Mouse (Mus musculus) kidney, postnatal 25 days (tissue): ENCODE measurements around the gene Ccdc183.

Experiments used
- DNase-seq, 2 experiments: peaks; one replicate each; pipeline ENCODE4 v3.0.0; 2021; ENCODE audit warnings: mixed read lengths in 2 of 2

Ccdc183 gene

GRCm38 (mm10) chr2:25607761-25608622 is 9.5 kb downstream of the Ccdc183 start, which contains the start of gene Rabl6:
Rabl6 (minus strand) TSS chr2:25608521.
- DNase-seq, result peak; percentile 92 to 94

- no peak for DNase-seq
These were observed 15.0 kb downstream of the Ccdc183 start for GRCm38 (mm10) chr2:25602526-25602925.

- DNase-seq, result no peak
These were observed 17.4 kb downstream of the Ccdc183 start for GRCm38 (mm10) chr2:25600037-25600436.

- no peak for DNase-seq
These were observed 18.7 kb downstream of the Ccdc183 start for GRCm38 (mm10) chr2:25598749-25599148.

- DNase-seq, result no peak
These were observed 20.5 kb downstream of the Ccdc183 start for GRCm38 (mm10) chr2:25596765-25597510.

- DNase-seq, result peak in 1 of 2 experiments; percentile 60
These were observed 25.6 kb downstream of the Ccdc183 start for GRCm38 (mm10) chr2:25591863-25592262.

- DNase-seq, result no peak
These were observed 29.1 kb downstream of the Ccdc183 start for GRCm38 (mm10) chr2:25588227-25588907.

- DNase-seq, result no peak
These were observed 30.2 kb downstream of the Ccdc183 start for GRCm38 (mm10) chr2:25587290-25587689.

- no peak for DNase-seq
These were observed 31.9 kb downstream of the Ccdc183 start for GRCm38 (mm10) chr2:25585601-25586000.

- no peak for DNase-seq
These were observed 32.6 kb downstream of the Ccdc183 start for GRCm38 (mm10) chr2:25584856-25585255.

- DNase-seq, result no peak
These were observed 33.3 kb downstream of the Ccdc183 start for GRCm38 (mm10) chr2:25584152-25584551.

- DNase-seq, result no peak
These were observed 33.9 kb downstream of the Ccdc183 start for GRCm38 (mm10) chr2:25583571-25583970.

GRCm38 (mm10) chr2:25583120-25583481 is 34.4 kb downstream of the Ccdc183 start:
- DNase-seq, result no peak

GRCm38 (mm10) chr2:25582466-25583119 is 34.9 kb downstream of the Ccdc183 start:
- peak; percentile 39 to 69 for DNase-seq

GRCm38 (mm10) chr2:25581901-25582301 is 35.6 kb downstream of the Ccdc183 start:
- no peak for DNase-seq

- peak; percentile 34 to 68 for DNase-seq
These were observed 36.1 kb downstream of the Ccdc183 start, which contains the start of gene Ajm1 for GRCm38 (mm10) chr2:25581294-25581864. Ajm1 (minus strand) TSS chr2:25581757.

- DNase-seq, result peak in 1 of 2 experiments; percentile 54
These were observed 36.8 kb downstream of the Ccdc183 start for GRCm38 (mm10) chr2:25580621-25581101.

- peak; percentile 59 to 79 for DNase-seq
These were observed 37.6 kb downstream of the Ccdc183 start for GRCm38 (mm10) chr2:25579737-25580460.

GRCm38 (mm10) chr2:25578796-25579736 is 38.4 kb downstream of the Ccdc183 start:
- DNase-seq, result no peak
